Mouse (Mus musculus) CH12F3 (cell line): ENCODE results near the gene Slc25a14.

Experiments used
- in situ Hi-C: fragments of 300-500 bp; cut with MboI; formaldehyde crosslinking; loops from 2 replicates; pipeline ENCODE4 v1.14.3; 2020; ENCODE audit warnings: low sequenced_read_pairs

Slc25a14 gene

DNA sequence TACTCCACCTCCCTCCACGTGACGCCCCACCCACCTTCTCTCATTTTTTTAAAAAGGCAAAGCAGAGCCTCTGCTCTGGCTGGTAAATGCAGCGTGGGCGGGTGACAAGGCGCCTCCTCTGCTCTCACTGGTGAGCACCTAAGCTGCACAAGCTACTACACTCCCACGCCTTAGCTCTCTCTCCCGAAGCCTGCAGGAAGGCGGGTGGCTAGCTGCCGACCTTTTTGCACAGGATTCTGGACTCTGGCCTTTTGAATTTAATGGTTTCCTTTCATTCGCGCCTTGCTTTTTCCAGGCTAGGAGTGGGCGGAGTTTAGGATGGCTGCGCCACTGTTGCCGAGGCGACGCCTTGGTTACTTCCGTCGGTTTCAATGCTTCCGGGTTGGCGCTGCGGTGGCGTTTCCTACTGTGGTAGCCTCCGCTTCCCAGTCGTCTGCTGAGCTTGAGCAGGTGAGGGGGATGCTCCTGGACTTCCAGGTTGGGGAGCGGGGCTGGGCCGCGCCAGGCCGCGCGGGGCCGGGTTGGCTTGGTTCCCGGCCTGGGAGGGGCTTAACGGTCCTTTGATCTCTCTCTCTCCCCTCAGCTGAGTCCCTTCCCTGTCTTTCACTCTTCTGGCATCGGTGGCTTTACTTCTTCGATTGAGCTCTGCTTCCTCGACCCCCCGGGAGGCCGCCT lies at the start of gene Slc25a14:
Gene Slc25a14 (plus strand): TSS at position 35 of the 675 bp plus-strand sequence.
- in situ Hi-C loops: no loop called here

DNA sequence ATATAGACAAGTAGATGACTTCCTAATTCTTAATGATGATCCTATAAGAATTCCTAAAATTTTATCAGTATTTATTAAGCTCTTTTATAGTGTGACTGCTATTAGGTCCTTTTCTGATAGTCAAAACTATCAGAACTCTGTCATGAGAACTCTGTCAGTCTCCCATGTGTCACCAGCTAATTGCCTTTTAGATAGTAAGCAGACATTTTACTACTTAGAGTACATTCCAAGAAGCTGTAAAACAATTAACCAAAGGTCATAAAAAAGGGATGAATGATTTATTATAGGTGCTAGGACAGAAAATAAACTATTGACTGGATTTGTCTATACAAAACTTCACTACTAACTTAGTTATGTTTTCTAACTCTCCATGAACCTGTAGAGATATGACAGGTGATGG lies 39.9 kb upstream of the Slc25a14 start:
- in situ Hi-C loops: no loop called here

DNA sequence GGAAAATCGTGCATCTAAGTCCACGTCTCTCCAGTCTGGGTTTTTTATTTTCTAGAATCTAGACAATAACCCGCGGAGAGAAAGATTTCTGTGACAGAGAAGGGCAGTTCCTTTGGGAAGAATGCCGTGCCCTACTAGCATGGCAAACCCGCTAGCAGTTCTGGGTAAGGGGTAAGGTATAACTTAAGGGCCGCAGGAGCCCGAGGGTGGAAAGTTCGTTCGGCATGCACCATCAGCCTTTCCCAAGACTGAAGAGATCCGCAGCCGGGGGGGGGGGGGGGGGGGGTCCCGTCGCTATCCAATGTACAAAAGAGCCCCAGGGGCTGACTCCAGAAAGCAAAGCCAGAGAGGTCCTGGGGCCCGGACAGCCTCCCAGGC lies 29.5 kb upstream of the Slc25a14 start:
- in situ Hi-C loops: no loop called here

DNA sequence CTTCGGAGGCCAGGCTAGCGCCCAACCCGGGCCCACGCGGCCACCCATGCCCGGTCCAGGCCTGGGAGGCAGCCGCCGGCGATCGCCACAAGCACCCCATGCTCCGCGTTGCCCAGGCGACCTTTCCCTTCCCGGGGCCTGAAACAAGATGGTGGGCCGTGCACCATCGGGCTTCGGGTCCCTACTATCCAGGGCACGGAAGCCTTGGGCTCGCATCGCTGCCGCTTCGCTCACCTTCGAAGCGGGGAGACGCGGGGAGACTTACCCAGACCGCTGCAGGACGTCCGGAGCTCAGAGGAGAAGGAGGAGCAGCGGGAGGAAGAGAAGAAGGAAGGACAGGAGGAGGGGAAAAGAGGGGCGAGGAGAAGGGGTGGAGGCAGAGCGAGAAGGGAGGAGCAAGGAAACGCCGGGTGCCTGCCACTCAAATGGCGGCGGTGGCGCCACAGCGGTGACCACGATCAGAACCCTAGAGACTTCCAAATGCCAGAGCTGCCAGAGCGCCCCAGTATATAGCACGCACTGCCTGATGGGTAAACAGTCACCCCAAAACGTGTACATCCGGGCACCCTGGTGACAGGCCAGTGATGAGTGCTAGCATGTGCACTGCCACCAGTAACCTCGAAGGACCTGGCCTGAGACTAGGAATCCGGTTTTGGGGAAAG lies 29.0 kb upstream of the Slc25a14 start, which contains the start of gene Zfp280c:
Gene Zfp280c (minus strand): TSS at position 406 of the 662 bp plus-strand sequence.
- in situ Hi-C loops: no loop called here

DNA sequence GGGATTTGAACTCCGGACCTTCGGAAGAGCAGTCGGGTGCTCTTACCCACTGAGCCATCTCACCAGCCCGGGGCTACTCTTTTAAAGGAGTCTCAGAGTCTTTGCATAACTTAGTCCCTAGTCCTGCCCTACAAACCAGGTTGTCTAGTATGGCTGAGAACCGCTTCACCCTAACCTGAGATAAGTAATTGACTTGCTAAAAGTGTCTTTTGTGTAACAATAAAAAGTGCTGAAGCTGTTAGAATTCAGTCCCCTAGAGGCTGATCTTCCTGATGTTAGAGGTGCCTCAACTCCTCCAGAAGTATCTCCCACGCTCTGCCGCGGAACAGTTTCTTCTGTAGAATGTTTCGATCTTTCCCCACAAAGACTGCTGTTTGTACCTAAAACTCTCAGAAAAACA lies 27.2 kb upstream of the Slc25a14 start:
- in situ Hi-C loops: no loop called here

DNA sequence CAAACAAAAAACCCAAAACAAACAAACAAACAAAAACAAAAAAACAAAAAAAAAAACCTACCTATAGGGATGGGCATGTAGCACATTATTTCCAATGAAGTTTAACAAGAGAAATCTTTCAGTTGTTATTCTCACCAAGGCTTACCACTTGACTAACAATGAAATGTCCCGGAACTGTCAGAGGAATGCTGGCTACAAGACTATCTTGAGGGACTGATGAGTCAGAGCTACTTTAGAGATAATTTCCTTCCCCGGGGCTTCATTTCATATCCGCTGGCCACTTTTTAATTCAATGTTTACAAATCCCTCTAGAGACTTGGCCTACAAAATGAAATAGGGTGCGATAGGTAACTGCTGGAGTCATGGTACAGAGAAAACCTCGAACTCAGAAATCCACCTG lies 26.3 kb upstream of the Slc25a14 start:
- in situ Hi-C loops: no loop called here

DNA sequence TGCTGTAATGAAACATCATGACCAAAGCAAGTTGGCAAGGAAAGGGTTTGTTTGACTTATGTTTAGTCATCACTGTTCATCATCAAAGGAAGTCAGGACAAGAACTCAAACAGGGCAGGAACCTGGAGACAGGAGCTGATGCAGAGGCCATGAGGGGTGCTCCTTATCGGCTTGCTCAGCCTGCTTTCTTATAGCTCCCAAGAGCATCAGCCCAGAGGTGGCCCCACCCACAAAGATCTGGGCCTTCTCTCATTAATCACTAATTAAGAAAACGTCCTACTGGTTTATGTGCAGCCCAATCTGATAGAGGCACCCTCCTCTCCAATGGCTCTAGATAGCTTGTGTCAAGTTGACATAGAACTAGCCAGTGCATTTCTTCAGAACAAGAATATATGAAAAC lies 18.3 kb upstream of the Slc25a14 start:
- in situ Hi-C loops: no loop called here

DNA sequence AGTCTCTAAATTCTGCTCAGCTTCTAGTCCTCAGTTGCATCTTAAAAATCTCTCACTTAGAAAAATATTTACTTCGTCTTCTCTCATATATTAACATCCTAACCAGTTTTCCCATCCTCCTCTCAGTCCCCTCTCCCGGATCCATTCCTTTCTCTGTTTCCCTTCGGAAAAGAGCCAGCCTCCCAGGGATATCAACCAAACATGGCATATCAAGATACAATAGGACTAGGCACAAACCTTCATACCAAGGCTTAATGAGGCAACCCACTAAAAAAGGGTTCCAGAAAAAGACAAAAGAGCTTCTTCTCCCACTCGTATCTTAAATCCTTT lies 199 bp upstream of the Slc25a14 start:
- in situ Hi-C loops: no loop called here

DNA sequence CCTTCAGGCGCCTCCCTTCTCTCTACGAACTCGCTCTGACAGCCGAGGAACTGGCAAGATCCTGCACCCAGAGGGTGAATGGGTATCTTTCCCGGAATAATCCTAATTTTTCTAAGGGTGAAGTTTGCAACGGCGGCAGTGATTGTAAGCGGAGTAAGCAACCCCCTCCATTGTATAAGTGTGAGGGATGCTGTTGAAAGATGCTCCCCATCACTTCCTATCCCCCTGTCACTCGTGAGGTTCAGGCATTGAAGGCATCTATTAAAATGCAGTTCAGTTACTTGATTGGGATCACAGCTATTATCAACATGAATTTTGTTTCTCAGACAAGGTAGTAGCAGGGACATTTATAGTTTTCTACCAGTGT lies 824 bp downstream of the Slc25a14 start:
- in situ Hi-C loops: no loop called here

DNA sequence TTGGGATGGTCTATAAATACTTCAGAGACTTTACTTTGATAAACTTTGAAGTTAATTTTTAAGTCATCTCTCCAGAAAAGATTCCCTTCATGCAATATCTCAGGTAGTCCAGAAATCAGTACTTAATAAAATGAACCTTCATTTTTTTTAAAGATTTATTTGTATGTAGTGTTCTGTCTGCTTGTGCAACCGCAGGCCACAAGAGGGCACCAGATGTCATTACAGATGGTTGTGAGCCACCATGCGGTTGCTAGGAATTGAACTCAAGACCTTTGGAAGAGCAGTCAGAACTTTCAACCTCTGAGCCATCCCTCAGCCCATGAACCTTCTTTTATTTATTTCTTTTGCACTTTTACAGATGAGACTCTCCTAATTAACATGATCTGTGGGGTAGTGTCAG lies 13.8 kb downstream of the Slc25a14 start:
- in situ Hi-C loops: no loop called here

DNA sequence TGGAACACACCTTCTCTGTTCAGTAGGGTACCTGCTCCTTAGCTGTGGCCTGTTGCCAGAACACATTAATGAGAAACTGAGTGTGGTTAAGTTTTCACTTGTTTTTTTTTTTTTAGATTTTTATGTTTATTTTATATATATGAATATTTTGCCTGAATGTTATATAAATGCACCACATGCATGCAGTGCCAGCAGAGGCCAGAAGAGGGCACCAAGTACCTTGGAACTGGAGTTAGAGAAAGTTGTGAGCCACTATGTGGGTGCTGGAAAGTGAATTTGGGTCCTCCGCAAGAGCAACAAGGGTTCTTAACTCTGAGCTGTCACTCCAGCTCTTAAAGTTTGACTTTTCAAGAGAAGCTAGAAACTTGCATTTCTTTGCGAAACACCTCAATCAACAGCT lies 20.9 kb downstream of the Slc25a14 start:
- in situ Hi-C loops: no loop called here

DNA sequence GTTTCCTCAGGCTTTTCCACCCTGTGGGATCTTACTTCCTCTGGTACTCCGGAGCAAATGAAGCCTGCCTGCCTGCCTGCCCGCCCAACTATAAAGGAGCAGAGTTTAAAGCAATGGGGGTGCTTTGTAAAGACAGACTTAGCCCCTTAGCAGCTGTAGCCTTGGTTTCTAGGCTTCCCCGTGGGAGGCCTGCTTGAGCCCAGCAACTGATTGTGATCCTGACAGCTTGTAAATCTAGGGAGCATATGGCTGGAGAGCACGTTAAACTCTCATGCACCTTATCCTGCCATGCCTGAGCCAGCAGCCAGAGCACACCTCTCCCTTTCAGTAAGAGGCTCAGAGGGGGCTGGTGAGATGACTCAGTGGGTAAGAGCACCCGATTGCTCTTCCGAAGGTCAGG lies 43.6 kb downstream of the Slc25a14 start:
- in situ Hi-C loops: no loop called here

DNA sequence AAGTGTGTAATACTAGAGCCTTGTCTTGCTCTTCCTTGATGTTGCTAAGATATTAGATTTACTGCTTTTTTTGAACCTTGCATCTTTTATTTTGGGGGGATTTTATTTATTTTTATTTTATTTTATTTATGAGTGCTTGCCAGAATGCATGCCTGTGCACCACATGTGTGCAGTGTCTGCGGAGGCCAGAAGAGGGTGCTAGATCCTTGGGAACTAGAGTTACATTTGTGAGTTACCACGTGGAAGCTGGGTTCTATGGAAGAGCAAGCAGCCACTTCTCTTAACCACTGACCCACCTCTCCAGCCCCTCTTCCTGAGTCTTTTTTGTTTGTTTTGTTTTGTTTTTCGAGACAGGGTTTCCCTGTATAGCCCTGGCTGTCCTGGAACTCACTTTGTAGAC lies 46.4 kb downstream of the Slc25a14 start:
- in situ Hi-C loops: no loop called here

DNA sequence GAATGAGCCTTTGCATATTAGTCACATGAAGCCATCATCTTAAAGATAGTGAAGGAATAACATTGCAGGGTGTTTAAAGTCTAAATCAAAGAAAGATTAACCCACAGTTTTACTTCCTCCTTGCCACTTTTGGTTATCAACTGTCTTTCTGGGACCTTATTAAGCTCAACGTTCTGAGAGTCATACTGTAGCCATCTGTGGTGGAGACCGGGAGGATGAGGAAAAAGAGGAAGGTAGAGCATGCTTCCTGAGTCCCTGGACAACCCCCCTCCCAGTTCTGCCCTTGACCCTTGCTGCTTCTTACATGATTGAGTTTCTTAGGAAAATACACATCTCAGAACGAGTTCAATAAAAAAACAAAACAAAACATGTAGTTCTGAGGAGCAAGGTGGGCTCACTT lies 48.5 kb downstream of the Slc25a14 start:
- in situ Hi-C loops: no loop called here

DNA sequence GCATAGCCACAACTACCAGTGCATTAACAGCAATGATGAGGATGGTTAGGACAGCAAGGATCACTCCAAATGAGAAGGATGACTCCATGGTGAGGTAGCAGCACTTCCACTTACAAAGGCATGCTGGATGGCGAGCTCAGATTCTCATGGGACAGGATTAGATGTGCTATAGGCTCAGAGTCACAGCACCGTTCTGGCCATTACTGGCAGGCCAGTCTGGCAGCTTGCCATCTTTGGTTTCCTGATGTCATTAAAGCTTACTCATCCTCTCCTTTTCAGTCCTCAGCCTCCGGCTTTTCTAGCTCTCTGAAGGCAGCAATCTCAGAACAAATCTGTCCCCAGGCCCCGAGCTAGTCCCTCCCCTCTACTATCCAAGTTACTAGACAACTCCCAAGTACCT lies 51.0 kb downstream of the Slc25a14 start, which contains the start of gene Gpr119:
Gene Gpr119 (minus strand): TSS at position 308 of the 400 bp plus-strand sequence.
- in situ Hi-C loops: no loop called here

DNA sequence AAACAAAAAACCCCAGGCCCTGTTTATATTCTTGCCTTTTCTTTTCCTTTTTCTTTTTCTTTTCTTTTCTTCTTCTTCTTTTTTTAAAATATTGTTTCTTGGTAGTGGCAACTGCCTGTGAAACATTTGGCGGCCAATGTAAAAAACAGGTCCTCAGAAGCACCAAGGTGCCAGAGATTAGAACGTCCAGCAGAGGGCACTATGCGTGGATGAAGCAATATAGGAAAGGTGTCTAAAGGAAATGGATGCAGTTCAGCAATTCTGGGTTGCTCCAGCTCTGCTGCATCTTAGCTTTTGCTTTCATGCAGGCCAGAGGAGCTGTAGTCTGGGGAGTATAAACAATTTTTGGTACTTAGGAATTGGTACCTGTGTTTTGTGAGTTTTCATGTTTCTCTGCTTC lies 60.2 kb downstream of the Slc25a14 start:
- in situ Hi-C loops: no loop called here

DNA sequence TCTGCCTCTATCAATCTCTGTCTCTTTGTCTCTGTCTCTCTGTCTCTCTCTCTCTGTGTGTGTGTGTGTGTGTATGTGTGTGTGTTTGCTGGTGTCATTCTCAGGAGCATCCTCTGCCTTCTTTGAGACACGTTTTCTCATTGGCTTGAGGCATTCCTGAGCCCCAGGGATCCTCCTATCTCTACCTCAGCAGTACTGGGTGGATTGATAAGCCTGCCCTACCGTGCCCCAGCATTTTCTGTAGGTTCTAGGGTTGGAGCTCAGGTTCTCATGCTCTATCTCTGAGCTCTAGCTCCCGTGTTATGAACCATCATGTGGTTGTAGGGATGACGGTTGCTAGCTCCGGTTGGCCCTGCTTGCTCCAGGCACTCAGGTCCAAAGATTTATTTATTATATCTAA lies 60.6 kb downstream of the Slc25a14 start:
- in situ Hi-C loops: no loop called here

DNA sequence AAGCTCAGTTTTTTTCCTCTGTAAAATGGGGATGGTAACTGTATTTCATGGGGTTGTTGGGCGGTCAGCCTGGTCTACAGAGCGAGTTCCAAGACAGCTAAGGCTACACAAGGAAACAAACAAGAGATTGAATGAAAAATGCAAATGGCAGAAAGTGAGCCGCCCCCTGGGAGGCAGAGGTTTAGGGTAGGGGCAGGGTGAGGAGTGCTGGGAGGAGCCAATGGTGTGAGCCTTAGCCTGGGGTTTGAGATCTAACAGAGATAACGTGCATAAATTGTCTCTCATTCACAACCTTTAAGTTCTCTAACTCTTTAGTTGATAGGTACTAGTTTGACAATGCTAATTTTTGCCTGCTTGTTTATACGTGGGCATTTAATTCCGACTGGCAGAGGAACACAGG lies 71.2 kb downstream of the Slc25a14 start:
- in situ Hi-C loops: no loop called here

DNA sequence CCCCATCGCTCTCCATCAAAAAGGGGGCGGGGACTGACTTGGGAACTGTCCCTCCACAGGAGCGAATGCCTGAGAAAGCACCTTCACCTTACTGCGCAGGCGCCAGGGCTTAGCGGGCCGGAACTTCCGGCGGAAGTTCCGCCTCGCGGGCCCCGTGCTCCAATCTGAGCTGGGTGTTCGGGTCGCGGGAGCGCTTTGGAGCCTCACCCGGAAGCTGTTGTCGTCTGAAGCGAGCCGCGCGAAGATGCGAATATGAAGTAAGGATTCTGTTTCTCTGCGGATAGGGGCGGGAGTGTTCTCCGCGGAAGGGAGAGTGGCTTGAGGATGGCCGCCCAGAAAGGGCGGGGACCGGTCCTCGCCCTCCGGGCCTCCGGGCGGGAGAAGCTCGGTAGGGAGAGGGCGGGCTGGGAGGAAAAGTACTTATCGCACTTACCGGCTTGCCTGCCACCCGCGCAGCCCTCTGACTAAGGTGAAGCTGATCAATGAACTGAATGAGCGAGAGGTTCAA lies 71.7 kb downstream of the Slc25a14 start, which contains the start of gene Rbmx2:
Gene Rbmx2 (plus strand): TSS at position 141 of the 508 bp plus-strand sequence.
- in situ Hi-C loops: no loop called here

DNA sequence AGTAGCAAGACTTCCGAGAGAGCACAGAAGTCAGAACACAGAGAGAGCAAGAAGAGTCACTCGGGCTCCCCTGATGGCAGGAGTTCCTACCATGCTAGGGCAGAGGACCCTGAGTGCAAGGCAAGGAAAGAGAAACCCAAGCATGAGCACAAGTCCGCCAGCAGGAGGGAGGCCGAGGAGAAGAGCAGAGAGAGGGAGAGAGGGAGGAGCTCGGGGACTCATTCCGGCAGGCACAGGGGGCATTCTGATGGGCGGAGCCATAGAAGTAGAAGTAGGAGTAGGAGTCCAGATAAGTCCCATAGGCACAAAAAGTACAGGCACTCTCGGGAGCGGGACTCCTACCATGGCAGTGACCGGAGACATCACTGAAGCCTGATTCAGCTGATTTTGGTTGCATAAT lies 86.5 kb downstream of the Slc25a14 start:
- in situ Hi-C loops: no loop called here
